Mouse (Mus musculus) testis, adult 2 months (tissue): ENCODE measurements at regions not wholly inside any gene's neighbourhood (a gene's known extent, or its start where the extent isn't known, plus 50 kb on each side); places are given as distances from the start of the nearest gene placed in this dataset.

Experiments
- CTCF ChIP-seq: fragments of 200-500 bp; IDR thresholded peaks from 2 replicates; pipeline ENCODE4 v1.5.1; 2012; ENCODE audit warnings: low read depth, mild to moderate bottlenecking, inconsistent platforms, low read length, moderate library complexity; ENCODE audit not compliant: control insufficient read depth, insufficient read depth, insufficient replicate concordance
- POLR2A ChIP-seq: fragments of 200-500 bp; IDR thresholded peaks from 2 replicates; pipeline ENCODE4 v1.6.1; 2012; ENCODE audit warnings: low read depth, mild to moderate bottlenecking, inconsistent platforms, low read length, moderate library complexity; ENCODE audit not compliant: control insufficient read depth

GRCm38 (mm10) chr8:30797341-30797740, 2631.2 kb upstream of the 5930422O12Rik start:
- TF ChIP-seq POLR2A (no peak), CTCF (no peak)
